Mouse (Mus musculus): ENCODE results near the gene Ssrp1.

DNA sequence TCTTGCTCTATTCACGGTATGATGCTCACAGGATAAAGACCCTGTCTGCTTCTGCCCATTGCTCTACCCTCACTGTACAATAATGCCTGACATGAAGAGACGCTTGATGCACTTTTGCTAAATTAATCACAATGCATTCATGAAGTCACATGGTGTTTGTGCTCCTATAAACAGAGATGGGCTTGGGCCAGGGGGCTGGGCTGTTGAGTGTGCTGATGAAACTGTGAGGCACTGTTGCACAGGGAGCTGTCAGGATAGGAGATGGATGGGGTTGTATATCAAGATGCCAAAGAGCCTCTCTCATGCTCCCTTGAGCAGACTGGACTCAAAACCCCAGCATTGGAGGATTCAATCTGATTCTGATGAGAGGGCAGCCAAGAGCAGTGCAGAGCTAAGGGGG, 3.9 kb upstream of the Ssrp1 start:
- TF ChIP-seq POLR2A (IDR thresholded peaks at IDR 0.05; ENCODE audit: borderline replicate concordance, extremely low read depth, insufficient read depth, insufficient read length, poor library complexity, severe bottlenecking) (no peak), CTCF (IDR thresholded peaks at IDR 0.05; ENCODE audit: borderline replicate concordance, extremely low read depth, insufficient read depth, insufficient read length) (no peak)
